Mouse (Mus musculus): ENCODE data around the gene Neurog1. TPM values are rescaled to one million over a fixed set of nuclear protein-coding genes. Genes with fewer than 3 reads are reported as not detected.

Gene Neurog1
- not detected in 2 replicates for polyA plus RNA-seq (2012)

GRCm38 (mm10) chr13:56251924-56252619 lies at the start of gene Neurog1:
TSS of gene Neurog1 (minus strand) at chr13:56252163.

DNA sequence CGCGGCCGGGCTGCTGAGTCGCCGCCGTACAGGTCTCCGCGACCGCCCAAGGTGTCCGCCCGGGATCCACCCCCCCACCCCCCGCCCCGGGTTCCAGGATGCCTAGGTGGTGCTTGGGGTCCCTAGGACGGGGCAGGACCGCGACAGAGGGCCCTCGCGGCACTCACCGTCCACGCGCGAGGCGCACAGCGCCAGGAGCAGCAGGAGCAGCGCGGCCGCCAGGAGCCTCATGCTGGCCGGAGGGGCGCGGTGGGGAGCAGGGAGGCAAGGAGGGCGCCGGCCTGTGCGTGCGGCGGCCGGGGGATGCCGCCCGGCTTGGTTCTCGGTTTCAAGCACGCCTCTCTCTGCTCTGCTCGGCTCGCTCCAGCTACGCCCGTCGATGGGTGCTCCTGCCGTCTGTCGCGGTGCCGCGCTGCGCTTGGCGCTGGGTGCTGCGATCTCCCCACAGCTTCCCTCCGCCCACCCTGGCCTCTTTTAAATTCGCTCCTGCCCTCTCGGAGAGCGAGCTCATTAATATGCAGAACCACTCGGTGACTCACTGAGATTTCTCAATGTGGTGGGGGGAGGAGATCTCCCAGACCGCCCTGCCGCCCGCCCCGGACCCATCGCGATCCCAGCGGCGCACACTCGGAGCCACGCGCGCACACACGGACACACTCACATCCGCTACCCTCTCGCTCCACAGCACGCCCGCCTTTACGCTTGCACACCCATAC lies 44.1 kb upstream of the Neurog1 start, which contains the start of gene Cxcl14:
Cxcl14 (minus strand) TSS at position 609 of the 716 bp plus-strand sequence.

Other genes with a start within 250 kb of the Neurog1 start
- 2,326 and 2,627 TPM in 2 replicates for gene H2afy, start 115.8 kb downstream of the Neurog1 start, polyA plus RNA-seq (2012)
- gene Tifab, start 73.3 kb downstream of the Neurog1 start, polyA plus RNA-seq (2012): 19.5 and 61.3 TPM in 2 replicates
- 0.08 TPM in 1 of 2 replicates, not detected in the other for gene Cxcl14, start 44.4 kb upstream of the Neurog1 start, polyA plus RNA-seq (2012)
- gene Gm3045, start 174.4 kb upstream of the Neurog1 start, polyA plus RNA-seq (2012): not detected in 2 replicates
- gene Slc25a48, start 186.2 kb upstream of the Neurog1 start, polyA plus RNA-seq (2012): 0.03 TPM in 1 of 2 replicates, not detected in the other
- gene Il9, start 230.1 kb upstream of the Neurog1 start, polyA plus RNA-seq (2012): not detected in 2 replicates

Measured in megakaryocyte-erythroid progenitor cell, adult 5 weeks (primary cell).